Mouse (Mus musculus) WW6 (cell line): ENCODE measurements around the gene Gtpbp3.

Experiments used
- DNase-seq: peaks from one replicate; pipeline ENCODE4 v3.0.0-alpha.2; 2013; ENCODE audit warnings: low read depth, low spot score

The Gtpbp3 gene

DNA sequence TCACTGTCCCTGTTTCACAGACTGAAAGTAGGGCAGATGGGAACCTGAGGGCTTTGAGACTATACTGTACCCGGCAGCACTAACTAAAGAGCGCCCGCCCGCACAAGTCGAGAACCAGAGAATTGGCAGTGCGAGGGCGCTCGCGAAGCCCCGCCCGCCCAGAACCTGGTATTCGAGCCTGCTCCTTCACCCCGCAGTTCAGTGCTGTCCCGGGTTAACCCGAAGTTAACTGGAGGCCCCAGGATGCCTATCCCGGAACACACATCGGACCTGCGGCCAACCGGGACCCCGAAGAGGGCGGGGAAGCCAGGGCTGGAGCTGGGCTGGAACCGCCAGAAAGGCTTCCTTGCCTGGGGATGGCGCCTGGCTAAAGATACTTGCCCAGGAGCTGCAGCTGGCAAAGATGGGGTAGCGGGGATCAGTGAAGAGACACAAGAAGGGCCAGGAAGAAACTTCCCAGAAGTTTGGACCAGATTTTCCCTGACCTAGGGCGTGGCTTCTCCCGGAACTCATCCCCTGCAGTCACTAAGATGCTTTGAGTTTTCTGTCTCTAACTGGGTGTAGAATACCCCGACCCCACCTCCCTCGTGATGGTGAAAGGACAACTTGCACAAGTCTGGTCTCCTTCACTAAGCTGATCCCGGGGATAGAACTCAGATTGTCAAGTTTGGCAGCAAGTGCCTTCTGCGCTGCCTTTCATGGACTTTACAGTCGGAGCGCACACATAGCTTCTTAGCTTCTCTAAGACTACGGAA is at the start of gene Gtpbp3:
Gene Gtpbp3, plus strand, starts transcription at position 413 of the 755 bp plus-strand sequence.
- no peak for DNase-seq

DNA sequence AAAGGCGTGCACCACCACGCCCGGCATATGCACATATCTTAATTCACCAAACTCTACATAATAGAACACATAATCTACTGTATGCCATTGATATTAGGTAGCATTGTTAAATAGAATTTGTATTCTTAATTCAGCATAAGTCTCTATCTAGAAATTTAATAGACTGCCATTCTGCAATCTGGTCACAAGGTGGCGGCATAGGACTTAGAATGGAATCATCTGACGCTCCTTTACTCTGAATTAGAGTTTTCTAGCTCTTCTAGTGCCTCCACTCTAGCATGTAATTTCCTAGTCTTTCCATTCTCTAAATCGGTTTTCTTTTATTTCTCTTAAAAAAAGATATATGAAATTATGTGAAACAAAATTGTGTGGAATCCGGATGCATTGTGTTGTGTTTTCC is 46.5 kb upstream of the Gtpbp3 start:
- DNase-seq = no peak

DNA sequence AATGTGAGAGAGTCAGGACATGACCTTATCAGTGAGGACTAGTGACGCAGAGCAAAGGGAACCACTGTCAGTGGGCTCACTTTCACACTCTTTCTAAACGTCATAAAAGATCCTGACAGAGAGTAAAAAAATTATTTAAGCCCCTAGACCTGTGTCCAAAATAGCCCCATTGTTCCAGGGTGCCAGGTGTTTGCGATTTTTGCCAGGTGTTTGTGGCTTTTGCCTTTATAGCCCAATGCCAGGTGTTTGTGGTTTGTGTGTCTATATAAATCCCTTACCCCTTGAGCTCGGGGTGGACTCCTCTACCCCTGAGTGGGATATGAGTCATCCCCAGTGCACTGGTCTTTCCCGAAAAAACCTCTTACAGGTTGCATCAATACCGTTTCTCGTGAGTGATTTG is 42.8 kb upstream of the Gtpbp3 start:
- DNase-seq = no peak

DNA sequence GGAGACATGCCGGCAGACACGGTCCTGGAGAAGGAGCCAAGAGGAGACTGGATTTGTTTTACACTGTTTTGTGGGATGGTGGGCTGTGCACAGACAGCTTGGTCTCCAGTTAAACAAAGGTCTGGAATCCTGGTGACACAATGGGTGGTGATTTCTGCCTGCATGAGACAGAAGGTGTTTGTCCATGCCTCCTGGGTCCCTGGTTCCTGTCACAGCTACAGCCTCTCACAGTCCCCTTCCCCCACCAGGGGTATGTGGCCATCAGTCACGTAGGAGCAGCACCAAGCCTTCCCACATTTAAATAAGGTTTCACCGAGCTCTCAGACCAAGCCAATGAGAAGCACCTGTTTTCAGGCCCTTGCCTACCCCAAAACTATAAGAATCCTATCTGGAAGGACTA is 36.6 kb upstream of the Gtpbp3 start:
- DNase-seq = no peak

DNA sequence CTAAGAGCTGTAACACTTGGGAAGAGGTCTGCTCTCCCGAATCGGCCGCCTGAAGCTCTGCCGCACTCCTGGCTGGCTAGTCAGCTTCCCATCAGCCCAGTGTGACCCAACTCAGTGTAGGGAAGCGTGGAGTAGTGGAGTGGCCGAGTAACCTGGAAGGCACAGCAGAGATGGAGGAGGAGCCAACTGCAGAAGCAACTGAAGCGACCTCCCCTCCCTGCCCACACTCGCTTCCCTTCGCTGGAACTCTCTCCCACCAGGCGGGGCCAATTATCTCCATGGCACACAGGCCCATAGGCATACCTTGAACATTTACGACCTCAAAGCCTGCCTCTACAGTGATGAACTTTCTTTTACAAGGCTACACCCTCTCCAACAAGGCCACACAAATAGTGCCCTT is 36.1 kb upstream of the Gtpbp3 start:
- no peak for DNase-seq

DNA sequence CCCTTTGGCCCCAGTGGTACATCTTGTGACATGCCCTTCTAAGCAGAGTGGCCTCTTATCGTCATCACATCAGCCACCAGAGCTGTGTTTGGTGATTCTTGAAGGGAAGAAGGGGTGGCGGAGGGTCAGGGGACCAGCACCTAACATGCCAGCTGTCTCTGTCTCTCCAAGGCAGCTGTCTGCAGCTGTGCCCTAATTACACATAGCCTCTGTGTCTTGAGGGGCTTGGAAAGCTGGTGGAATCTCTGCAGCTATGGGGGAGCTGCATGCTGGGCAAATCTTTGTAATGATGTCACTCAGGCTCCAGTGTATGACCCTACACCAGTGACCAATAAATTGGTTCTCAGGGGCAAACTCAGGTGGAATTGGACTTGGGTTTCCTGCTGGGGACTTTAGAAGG is 35.2 kb upstream of the Gtpbp3 start:
- DNase-seq = no peak

DNA sequence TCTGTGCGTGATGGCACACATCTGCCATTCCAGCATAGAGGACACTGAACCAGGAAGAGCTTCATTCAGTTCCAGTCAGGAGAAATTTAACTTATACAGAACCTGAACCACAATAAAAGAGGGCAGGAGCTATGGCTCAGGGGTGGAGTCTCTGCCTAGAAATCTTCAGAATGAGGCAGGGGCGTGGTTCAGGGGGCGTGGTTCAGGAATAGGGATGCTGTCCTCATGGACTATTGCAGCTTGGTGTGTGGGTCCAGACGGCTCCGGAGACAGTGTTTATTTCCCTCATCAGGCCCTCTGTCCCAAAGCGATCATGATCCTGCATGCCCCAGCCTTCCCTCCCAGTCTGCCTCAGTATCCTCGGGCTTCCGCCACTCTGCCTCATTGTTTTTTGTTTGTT is 33.2 kb upstream of the Gtpbp3 start:
- DNase-seq = no peak

DNA sequence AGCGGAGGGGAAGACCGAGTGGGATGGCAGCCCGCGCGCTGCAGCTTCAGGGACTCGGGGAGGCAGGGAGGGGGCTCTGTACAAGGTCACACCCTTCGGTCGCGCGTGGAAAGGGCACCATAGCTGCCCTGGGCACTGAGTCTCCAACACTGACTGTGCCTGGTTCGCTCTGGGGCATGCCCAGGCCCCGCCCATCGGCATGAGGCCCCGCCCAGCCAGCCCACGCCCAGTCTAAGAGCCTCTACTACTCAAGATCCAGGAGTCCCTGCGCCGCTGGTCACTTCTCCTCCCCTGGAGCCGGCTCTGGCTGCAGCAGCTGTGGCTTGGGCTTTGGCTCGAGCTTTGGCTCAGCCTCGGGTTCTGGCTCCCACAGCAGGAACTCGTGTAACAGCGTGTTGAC is 31.0 kb upstream of the Gtpbp3 start:
- DNase-seq = no peak

DNA sequence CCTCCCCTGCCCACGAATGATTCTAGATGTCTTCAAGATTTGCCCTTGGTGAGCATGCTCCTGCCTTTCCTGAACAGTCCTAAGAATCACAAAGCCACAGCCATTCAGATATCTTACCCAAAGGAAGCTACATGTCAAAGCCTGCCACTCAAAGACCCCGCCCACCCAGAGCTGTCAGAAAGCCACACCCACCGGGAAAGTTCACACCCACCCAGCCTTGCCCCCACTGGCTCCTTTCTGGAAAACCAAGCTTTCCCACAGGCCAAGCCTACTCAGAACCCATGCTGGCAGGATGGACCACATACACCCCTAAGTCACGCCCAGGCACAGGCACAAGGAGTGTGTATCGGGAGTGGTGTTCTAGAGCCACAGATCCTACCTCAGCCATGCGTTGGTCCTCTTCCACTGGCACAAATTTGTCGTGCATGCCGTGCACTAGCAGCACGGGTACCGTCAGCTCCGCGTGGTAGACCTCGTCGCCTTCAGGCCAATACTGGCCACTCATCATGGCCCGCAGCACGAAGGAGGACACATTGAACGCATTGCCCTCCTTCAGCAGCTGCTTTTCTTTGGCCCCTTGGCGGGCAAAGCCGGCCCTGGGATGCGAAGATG is 30.1 kb upstream of the Gtpbp3 start:
- no peak for DNase-seq

DNA sequence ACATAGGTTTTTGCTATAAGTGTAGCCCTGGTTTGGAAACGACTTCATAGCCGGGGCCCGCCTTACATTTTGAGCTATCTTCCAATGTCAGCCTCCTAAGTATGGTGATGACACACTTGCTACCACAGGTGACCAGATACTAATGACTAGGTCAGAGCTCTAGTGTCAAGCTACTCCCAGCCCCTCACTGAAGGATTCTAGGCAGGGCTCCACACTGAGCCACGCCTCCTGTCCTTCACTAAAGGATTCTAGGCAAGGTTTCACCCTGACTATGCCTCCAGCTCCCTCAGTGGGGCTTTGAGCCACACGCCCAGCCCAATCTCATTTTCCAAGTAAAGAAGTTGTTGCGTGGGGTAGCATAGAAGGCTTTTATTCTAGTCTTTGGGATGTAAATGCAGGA is 27.2 kb upstream of the Gtpbp3 start:
- no peak for DNase-seq

DNA sequence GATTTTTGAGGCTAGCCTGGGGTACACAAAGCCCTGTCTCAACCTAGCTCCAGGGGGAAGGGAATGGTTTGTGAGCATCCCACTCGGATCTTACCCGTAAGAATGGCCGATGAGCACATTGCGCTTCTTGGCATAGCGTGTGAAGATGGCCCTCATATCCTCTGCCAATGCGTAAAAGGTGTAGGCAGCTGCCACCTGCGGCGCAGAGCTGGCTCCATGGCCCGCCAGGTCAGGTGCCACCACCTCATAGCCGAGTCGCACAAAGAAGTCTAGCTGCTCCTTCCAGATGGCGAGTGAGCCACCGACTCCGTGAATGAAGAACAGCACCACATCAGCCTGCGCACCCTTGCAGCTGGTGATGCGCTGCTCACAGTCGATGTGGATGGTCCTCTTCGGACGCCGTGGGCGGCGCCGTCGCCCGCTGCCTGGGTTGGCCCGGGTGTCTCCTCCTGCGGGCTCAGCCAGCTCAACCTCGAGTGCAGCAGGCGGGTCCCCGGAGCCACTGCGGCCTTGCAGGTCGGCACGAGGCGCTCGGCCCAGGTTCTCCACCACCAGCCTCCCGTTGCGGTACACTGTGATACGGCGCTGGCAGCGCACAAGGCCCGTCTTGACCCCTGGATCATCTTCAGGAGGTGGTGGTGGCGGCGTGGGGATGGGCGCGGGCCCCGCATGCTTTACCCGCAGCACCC is 26.6 kb upstream of the Gtpbp3 start:
- no peak for DNase-seq

DNA sequence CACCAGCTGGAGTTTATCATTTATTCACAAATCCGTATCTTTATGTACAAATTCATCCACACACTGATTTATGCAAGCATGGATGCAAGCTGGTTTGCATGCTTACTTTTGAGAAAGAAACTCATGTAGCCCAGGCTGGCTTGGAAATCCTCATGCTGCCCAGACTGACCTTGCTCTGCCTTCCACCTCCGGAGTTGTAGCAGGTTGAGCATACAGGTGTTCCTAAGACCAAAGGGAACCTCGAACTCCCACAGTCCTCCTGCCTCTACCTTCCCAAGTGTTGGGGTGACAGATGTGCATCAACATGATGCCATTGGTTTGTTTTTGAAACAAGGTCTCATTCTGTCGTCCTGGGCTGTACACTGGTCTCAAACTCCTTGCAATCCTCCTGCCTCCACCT is 25.7 kb upstream of the Gtpbp3 start:
- DNase-seq = no peak

DNA sequence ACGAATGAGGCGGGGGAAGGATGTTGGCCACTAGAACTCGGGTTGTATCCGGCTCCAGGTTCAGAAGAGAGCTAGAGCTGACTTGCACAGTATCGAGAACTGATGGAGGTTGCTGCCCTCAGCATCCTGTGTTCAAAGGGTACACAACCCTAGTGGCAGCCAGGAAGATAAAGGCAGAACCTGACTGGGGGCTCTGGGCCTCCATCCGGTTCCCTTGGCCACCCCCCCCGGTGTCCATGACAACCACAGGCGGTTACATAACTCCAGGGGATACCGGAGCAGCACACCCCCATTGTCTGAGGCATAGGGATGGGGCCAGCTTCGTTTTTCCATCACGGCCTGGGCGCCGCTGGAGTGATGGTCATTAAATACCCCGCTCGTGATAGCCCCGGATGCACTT is 25.1 kb upstream of the Gtpbp3 start:
- DNase-seq = no peak

DNA sequence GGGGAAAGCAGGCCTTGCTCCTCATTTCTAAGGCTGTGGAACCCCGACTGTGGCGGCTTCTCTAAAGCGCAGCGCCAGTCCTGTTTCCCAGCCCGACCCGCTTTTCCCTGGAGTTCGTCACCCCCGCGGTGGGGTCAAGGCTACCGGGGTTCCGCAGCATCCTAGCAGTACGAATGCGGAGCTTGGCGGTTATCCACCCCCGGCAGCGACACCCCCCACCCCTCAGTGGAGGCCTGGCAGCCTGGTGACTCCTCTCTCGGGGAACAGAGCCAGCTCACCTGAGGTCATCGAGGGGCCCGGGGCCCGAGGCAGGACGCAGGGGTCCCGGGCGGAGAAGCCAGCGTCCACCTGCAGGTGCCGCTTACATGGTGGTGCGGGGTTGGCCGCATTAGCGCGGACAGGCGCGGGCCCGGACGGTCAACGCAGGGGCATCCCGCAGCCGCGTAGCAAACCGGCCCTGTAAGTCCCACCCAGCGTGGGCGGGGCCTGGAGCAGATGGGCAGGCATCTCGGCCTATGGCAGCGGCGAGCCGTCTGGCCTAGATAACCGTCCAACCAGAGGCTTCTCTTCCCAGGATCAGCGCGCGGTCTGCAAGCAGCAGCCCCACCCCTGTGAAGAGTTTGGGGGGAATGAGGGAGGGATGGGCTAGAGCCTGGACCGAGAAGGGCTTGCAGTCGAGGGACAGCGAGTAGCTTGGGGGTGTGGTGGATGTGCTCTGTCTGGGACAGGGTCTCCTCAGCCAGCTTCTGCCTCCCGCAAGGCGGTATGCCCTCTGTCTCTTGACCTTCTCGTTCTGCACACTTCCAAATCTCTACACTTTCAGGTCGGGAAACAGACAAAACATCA is 24.5 kb upstream of the Gtpbp3 start, which contains the start of gene Abhd8:
Gene Abhd8, minus strand, starts transcription at position 468 of the 846 bp plus-strand sequence.
- DNase-seq = peak; percentile 84

DNA sequence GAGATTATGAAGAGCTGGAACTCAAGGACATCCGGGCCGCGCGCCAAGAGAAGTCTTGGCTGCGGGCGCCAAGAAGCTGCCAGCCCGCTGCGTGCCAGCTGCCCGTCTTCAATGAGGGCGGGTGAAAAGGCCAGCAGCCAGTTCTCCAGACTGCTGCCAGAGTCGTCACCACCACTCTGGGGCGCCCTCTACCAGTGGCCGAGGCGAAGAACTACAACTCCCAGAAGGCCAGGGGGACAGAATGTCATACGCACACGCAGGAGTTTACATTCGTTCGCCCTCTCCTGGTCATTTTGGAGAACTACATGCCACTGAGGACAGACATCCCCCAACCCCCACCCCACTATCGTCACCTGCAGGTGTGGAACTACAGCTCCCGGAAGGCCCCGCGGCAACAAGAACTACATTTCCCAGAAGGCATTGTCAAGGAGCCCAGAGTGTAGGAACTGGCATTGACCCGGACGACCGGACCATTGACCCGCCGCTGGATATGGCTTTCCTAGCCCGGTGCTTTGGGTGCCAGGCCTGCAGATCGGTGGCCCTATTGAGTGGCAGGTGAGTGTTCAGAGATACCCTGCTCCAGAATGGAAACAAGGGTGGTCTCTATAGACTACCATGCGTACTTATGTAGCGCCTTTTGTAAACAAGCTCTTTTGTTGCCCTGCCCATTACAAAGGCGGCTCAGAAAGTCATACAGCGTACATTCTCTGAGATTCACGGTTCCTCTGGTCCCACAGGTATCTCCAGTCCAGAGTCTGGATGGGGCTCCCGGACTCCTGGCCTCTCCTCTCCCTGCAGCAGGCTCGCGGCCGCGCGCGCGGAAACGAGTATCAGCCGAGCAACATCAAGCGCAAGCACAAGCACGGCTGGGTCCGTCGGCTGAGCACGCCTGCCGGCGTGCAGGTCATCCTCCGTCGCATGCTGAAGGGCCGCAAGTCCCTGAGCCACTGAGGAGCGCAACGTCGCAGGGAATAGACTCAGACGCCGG is 23.1 kb upstream of the Gtpbp3 start, which contains the start of gene Mrpl34:
Gene Mrpl34, plus strand, starts transcription at position 447 of the 988 bp plus-strand sequence.
- DNase-seq = peak; percentile 99

DNA sequence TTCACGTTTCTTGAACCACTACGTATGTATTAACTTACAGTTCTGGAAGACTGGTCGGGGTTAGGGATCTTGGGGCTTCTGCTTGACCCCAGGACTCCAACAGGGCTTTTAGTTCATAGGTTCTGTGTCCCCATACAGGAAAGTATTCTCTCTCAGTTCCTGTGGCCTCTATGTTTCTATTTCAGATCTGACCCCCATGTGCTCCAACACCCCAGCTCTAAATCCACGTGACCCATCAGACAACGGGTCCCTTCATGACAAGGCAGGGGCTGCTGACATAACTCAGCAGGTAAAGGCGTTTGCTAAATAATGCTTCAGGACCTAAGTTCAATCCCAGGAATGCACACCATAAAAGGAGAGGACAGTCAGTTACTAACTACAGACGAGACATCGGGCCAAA is 22.2 kb upstream of the Gtpbp3 start:
- DNase-seq = no peak

DNA sequence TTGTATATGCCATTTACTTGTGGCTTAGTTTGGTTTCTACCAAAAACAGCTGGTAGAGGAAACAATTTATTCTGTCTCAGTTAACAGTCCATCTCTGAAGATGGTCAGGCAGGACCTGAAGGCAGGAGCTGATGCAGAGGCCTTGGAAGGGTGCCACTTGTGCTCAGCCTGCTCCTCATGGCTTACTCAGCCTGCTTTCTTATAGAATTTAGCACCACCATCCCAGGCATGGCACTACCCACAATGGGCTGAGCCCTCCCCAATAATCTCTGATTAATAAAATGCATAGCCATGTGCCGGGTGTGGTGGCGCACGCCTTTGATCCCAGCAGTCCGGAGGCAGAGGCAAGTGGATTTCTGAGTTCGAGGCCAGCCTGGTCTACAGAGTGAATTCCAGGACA is 21.7 kb upstream of the Gtpbp3 start:
- DNase-seq = no peak

DNA sequence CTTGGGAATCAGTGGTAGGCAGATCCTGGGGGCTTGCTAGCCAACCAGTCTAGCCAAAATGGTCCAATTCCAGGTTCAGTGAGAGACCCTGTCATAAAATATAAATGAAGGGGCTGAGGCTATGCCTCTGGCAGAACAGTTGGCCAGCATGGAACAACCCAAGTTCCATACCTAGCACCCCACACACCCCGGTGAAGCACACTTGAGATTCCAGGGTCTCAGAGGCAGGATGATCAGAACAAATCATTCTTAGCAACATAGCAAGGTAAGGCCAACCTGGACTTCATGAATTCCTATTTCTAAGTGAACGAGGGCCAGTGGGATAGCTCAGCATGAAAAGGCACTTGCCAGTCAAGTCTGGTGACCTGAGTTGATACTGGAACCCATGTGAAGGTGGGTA is 20.7 kb upstream of the Gtpbp3 start:
- DNase-seq = no peak

DNA sequence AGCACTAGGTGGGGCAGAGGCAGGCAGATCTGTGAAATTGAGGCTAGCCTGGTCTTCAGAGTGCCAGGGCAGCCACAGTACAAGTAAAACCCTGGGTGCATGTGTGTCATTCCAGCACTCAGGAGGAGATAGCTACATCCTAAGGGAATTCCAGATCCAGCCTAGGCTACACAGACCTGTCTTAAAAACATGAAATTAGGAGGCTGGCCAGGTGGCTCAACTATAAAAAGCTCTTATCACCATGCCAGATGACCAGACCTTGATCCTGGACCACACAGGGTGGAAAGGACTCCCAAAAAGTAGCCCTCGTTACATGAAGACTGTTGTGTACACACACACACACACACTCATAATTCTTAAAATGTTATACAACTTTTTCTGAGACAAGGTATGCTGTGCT is 19.9 kb upstream of the Gtpbp3 start:
- DNase-seq = no peak

DNA sequence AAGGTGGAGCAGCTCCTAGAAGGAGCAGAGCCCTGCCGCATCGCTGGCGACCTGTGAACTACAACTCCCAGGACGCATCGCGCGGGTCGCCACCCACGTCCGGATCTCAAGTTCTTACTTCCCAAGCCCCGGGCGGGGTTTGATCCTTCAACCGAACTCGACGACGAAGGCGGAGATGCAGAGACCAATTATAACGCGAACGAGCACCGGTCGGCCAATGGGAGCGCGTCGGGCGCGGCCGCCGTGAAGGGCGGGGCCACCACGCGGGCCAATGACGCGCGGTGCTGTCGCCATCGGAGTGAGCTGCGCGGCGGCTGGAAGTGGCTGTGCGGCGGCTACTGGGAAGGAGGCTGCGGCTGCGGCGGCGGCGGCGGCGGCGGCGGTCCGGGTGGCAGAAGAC is 19.0 kb upstream of the Gtpbp3 start, which contains the start of gene Dda1:
Gene Dda1, plus strand, starts transcription at position 284 of the 400 bp plus-strand sequence.
- peak; percentile 100 for DNase-seq

DNA sequence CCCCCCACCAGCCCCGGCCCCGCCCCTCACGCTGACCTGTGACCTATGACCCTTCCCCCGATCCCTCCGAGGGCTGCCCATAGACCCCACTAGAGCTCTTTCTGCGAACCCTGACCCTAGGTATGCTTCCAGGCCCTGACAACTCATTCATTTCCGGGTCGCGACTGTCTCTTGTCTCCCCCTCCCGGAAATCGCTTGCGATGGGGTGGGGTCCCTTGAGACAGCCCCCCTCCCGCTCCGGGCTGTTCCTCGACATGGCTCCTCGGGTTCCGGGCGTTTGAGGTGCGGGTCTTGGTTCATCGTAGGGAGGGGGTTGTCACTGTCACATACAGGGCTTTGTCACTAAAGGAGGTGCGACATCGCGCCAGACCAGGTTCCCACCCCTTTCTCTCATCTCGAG is 18.5 kb upstream of the Gtpbp3 start:
- DNase-seq = no peak
